Mouse (Mus musculus): Measurements from ENCODE around the gene Il27ra.

Il27ra gene

DNA sequence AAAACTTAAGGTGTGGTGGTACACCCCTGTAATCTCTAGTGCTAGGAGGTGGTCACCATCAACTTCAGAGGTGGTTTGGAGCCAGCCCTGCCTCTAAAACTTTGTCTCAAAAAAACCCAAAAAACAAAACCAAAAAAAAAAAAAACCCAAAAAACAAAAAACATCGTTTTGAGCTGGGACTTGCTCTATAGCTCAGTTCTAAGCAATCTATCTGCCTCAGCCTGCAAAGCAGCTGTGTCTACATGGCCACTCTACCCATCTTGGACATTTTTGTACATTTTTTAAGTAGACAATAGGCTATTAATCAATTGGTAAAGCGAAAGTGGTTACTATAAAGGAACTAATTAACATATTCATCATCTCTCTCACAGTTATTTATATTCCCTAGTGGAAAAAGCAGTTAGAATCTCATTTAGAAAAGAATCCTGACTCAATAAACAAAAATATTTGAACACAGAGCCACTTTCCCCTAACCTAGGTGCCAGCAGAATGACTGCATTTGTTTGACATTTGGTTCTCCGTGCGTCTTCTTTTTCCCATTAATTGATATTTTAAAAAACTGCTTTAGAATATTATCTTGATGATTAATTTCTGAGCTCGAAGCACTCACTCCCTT lies 23.2 kb upstream of the Il27ra start:
- no peak for DNase-seq (ENCODE audit: low spot score)

DNA sequence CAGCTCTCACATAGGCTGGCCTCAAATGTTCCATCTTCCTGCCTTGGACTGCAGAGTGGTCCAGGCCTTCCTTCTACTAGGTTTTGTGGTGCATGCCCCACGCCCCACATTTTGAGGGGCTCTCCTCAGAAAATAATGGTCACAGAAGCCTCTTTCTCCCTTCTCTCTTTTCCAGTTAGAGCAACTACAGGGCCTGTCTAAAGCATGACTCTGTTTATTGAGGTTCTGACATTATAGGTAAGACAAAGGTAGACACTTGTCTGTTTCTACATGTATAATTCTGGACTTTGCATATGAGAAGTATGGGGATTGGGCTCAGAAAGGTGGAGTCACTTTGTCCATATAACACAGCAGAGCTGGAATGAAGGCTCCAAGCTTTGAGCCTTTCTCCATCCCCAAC lies 22.6 kb upstream of the Il27ra start, which contains the start of gene Gm10643:
TSS of gene Gm10643 (minus strand) at position 101 of the 400 bp plus-strand sequence.
- no peak for DNase-seq (ENCODE audit: low spot score)

DNA sequence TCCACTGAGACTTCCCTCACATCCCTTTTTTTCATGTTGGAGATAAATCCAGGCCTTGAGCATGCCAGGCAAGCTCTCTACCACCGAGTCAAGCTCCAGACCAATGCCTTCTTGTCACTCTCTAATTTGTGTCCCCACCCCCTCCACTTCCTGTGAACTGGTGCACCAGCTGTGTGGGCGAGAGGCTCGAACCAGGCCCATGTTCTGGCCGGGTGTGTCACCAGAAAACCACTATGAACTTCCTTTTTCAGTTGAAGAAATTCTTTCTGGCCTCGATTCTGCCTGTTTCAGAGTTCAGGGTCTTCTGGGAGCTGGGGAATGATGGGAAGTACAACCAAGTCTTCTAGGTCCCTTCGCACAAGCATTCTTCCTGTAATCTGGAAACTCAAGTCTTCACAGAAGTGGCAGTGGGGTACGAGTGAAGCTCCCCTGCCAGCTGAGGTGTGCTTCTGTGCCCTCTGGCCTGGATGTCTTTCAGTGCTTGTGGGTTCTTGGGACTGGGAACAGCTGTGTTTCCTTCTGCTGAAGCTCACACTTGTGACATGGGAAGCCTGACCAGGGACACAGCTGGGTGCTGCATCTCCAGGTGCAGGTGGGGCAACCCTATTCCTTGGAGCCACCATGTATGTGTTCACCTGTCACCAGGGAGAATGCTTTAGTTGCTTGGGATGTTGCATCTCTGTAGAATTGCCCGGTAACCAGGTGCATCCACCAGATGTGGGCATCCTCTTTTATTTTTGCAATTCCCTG lies 21.6 kb upstream of the Il27ra start:
- no peak for DNase-seq (ENCODE audit: low spot score)

DNA sequence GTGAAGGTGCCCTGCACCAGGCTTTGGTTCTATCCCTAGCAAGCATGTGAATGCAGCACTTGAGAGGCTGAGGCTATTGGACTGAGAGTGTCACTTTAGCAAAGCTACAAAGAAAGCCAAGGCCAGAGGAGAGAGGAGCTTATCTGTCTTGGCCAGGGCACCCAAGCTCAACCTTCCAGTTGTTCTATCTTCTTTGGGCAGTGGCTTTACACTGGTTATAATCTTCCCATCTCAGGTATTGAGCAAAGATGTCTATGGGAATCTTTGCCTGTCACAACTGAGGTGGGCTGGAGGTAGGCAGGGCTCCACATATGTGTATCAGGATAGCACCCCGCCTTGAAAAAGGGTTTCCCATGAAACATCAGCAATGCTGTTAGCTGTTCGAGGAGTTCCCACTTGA lies 17.9 kb upstream of the Il27ra start:
- DNase-seq (ENCODE audit: low spot score): no peak

DNA sequence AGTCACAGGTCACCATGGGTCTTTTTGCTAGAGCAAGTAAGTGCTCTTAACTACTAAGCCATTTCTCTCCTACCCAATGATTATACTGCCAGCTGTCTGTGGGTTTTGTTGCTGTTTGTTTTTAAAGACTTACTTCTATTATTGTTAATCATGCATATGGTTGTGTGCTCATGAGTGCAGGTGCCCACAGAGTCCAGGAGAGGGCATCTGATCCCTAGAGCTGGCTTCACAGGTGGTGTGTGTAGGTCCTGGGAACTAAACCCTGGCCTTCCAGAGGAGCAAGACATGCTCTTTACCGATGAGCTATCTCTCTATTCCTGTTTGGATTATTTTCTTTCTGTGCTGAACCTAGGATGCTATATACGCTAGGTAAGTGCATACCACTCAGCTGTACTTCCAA lies 16.8 kb upstream of the Il27ra start:
- no peak for DNase-seq (ENCODE audit: low spot score)

DNA sequence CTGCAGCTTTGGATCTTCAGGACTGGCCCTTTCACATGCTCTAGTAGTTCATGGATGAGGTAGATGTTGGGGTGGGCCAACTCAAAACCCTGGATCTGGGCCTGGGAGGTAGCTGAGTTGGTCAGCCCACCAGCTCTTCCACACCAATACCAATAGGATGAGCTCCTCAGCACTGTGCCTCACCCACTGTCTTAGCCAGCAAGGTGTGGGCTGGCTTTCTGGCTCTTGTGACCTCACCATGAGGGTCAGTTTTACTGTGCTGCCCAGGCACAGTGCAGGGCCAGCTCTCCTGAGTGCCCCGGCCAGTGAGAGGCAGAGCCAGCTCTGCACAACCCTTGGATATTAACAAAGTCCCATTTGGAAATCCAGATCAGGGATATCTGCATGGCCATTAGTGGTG lies 15.4 kb upstream of the Il27ra start:
- DNase-seq (ENCODE audit: low spot score): no peak

DNA sequence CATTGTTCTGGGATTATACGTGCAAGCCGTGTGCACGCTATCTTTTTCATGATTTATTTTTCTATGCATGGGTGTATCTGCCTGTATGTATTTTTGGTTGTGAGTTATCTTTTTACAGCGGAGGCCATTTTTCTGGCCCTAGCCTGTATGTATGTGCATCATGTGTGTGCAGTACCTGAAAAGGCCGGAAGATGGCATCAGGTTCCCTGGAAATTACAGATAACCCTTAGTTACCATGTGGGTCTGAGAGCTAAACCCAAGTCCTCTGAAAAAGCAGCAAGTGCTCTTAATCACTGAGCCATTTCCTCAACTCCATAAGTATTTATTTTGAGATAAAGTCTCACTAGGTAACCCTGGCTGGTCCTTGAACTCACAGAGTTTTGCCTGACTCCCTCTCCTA lies 10.8 kb upstream of the Il27ra start:
- DNase-seq (ENCODE audit: low spot score): no peak

DNA sequence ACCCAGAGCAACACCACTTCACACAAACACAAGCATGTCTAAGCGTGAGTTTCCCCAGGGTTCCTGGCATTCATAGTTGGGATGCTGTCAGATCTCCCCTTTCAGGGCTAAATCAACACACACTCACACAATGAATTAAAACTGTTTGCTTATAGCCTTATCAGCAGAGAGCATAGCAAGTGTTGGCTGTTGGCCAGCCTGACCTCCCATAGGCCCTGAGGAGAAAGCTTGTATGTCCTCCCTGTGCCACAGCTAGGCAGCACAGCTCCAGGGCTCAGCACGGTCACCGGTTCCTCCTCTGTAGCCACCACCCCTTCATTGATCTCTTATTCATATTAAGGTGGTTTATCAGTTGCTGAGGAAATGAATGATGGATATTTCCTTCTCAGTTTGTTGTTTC lies 10.4 kb upstream of the Il27ra start:
- DNase-seq (ENCODE audit: low spot score): no peak

DNA sequence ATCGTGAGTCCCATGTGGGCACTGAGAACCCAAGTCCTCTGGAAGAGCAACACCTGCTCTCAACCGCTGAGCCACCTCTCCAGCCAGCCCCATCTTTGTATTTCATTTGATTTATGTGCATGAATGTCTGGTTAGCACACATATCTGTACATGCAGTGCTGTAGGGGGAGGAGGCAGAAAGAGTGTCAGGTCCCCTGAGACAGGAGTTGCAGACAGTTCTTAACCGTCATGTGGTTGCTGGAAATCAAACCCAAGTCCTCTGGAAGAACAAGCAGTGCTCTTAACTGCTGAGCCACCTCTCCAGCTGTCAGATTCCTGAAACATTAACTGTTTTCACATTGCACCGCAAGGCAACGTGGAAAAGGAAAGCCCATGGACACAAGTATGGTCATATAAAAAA lies 5.8 kb upstream of the Il27ra start:
- DNase-seq (ENCODE audit: low spot score): no peak

DNA sequence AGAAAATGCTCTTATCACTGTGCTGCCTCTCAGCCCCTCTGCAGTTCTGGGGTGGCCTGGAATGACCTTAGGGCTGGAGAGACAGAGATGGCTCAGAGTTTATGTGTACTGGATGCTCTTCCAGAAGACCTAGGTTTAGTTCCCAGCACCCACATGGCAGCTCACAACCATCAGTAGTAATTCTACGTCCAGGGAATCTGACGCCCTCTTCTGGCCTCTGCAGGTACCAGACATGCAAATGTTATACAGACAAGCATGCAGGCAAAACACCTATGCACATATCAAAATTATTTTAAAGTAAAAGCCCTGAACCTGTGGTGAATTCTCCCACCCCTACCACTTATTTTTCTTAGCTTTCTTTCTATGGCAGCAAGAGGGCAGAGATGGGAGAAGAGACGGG lies 4.1 kb upstream of the Il27ra start:
- DNase-seq (ENCODE audit: low spot score): no peak

DNA sequence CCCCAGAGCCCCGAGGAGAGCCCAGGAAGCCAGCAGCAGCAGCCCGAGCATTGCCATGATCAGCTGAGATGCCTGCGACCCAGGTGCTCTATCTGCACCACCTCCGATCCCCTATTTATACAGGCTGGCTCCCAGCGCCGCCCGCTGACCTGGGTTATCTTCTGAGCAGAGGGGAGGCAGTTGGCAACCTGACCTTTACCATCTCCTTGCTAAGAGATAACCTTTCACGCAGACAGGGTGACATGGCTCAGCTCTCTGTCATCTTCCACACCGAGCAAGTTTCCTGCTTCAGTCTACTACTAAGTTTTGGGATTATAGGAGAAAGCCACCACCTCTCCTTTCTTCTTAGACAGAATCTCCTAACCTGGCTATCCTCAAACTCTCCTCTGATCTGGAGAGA lies 2.5 kb upstream of the Il27ra start, which contains the start of gene Rln3:
TSS of gene Rln3 (minus strand) at position 101 of the 400 bp plus-strand sequence.
- DNase-seq (ENCODE audit: low spot score): no peak

DNA sequence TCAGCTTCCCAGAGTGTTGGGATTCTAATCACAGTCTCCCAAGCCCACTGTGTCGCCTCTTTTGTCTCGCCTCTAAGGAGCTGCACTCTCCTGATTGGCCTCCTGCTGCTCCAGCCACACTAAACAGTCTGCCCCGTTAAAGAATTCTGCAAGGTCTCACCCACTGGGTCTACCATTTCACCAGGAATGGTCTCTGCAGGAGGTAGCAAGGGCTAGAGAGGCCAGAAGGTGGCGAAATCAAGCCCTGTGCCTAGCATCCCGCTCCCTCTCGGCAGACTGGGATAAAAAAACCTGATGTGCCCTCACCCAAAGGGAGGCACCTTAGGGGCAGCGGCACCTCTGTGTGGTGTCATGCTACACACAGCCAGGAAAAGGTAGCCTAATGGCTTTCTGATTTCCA lies 1.7 kb upstream of the Il27ra start:
- DNase-seq (ENCODE audit: low spot score): no peak

DNA sequence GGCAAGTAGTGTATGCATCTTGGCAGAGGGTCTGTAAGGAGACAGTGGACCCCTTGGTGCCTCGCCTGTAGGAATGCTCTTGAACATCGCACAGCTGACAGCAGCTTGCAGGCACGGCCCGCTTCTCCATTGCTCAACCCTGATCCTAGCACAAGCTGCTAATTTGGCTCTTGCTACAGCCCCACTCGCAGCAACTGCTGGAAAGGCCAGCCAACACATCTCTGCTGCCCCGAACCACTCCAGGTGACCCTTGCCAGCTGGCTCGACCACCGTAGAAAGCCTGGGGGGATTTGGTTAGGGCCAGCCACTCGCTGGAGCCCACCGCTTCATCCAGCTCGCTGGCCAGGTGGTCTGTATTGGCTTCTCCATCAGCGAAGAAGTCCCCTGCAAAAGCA lies 556 bp upstream of the Il27ra start:
- no peak for DNase-seq (ENCODE audit: low spot score)

DNA sequence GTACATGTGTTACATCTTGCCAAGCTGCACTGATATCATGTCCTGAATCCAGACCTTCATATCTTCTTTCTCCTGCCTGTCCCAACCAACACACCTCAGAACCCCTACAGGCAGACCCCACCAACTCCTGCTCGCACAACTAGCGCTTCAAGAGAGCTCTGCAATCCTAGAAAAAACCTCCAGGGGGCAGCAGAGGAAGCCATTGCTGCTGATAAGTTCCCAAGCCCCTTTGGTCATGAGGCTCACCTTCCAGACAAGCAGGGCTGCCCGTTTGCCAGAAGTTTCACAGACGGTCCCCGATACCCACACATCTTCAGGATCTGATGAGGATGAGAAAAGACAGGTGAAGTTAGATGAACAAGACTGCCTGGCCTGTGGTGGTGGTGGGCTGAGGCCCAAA lies 3.3 kb downstream of the Il27ra start:
- DNase-seq (ENCODE audit: low spot score): peak; percentile 69

DNA sequence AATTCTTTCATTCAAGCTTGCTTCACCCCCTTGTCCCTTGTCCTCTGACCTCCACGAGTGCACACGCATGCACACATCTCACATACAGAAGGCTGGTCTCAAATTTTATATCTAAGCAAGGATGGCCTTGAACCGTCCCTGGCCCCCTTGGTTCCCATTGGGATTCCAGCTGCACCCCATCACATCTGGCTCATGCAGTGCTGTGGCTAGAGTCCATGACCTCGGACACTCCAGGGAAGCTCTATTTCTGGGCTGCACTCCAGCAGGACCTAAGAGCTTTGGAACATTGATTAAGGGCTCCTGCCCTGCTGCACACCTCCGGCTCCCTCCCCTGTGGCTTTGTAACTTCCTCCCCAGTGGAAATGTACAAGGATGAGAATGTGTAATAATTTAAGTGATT lies 4.4 kb downstream of the Il27ra start:
- no peak for DNase-seq (ENCODE audit: low spot score)

DNA sequence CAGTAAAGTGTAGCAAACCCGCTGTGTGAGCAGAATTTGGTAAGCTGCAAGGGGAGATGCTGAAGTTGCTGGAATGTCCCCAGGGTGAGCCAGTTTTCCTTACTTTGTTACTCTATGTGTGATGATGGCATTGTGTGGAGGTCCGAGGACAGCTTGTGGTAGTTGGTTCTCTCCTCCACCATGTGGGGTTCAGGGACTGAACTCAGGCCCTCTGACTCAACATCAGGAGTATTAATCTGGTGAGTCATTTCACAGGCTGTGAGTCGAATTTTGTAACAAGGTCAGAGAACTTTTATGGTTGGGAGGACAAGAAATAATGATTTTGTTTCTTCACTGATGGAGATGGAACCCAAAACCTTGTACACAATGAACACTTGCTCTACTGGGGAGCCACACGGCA lies 9.6 kb downstream of the Il27ra start:
- DNase-seq (ENCODE audit: low spot score): no peak

DNA sequence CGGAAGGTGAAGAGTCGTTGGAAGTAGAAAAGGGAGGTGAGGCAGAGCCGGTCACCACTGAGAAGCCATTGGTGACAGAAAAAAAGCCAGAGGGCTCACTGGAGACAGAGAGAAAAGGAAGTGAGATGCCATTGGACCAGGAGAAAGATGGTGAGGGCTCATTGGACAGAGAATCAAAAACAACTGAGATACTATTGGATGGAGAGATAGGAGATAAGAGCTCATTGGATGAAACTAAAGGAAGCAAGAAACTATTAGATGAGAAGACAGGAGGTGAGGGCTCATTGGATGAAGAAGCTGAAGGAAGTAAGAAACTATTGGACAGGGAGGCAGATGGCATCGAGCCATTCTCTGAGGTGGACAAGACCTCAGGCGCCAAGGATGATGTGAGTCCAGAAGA lies 13.1 kb downstream of the Il27ra start:
- no peak for DNase-seq (ENCODE audit: low spot score)

DNA sequence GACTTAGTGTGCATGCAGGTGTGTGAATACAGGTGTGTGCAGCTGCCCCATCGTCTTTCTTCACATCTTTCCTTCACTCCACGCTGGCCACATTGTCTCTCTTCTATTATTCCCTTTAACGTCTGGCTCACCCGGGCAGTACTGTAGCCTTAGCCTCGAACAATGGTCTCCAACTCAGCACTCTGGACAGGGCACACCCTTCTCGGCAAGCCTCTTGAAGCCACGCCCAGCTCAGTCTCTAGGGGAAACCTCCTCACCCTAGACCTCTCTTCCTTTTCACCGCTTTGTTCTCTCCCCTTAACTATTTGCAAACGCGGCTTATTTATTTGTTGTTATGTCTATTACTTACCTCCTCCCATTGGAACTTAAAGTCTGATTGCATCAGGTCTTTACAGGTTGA lies 14.9 kb downstream of the Il27ra start:
- DNase-seq (ENCODE audit: low spot score): no peak

DNA sequence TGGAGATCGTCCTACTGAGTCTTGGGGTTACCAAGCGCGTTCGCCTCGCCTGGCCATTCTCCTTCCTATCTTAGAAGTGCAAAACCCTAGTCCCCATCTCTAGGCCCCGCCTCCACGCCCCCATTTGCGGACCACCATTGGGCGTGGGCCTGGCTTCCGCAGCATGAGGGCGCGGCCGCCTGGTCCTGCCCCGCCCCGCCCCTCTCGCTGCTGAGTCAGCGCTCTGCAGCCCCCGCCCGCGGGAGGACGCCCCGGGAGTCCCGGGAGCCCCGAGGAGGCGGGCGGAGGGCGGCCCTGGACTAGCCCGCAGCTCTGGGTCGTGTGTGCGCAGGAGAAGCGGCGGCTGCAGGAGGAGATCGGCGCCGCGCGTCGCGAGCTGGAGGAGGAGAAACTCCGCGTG lies 16.5 kb downstream of the Il27ra start:
- no peak for DNase-seq (ENCODE audit: low spot score)

DNA sequence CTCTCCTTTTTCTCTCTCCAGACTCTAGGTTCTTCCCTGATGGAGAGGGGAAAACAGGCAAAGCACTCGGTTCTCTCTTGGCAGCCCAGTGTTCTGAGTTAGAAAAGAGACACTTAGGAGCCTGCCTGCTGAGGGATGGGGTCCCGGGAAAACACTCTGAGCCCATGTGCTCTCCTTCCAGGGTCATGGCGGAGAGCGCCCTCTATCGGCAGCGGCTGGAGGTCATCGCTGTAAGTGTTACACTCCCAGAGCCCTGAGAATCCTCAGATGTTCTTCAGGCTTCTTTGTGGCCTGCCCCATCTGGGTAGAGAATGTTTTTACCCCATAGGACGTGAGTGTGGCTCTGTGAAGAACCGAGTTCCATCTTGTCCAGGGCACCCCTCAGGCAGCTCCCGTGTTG lies 18.2 kb downstream of the Il27ra start:
- peak; percentile 75 for DNase-seq (ENCODE audit: low spot score)

DNA sequence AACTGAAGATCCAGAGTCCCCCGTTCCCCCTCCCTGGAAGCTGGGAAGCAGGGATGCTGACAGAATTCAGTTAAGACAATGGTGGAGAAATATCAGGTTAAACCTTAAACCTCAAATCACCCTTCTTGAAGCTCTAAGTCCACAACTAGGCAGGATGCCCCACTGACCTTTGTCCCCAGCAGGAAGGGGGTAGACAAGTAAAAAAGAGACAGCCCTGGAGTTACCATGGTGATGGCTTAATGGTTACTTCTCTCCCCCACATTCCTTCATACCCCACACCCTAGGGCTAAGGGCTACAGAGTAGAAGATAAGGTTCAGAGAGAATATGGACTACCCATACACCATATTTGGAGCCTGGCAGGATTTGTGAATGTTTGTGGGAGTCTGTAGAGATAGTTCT lies 18.8 kb downstream of the Il27ra start:
- DNase-seq (ENCODE audit: low spot score): peak; percentile 88

DNA sequence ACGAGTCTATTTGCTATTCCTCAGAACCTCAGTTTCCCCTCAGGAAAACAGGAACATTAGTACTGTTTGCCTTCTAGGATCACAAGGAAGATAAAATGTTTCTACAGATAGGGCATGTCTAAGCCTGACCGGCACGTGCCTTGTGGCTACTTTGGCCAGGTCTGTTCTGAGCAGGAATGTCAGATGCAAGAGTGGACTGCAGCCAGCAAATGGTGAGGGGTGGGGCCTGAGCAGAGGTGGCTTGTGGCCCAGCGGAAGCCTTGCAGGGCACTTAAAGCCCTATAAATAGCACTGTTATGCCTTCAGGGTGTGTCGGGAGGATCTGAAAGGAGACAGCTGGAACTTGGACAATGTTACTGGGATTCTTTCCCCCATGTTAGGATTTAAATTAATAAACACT lies 19.3 kb downstream of the Il27ra start:
- DNase-seq (ENCODE audit: low spot score): peak; percentile 87

DNA sequence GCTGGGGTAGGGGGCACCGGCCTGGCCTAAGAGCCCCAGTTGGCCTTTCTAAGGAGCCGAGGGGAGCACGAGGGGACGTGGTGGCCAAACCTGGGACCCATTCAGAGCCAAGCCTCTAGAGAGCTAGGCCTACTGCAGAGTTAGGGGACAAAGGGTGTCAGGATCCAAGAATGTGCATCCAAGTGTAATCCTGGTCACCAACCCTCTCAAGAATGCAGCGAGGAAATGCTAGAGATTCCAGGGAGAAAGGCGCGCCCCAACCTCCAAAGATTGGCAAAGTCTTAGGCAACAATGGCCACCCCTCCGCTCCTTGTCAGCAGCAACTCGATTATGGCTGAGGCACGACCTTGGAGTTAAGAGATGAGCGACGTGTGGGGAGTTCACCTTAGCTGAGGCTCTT lies 20.8 kb downstream of the Il27ra start:
- no peak for DNase-seq (ENCODE audit: low spot score)

DNA sequence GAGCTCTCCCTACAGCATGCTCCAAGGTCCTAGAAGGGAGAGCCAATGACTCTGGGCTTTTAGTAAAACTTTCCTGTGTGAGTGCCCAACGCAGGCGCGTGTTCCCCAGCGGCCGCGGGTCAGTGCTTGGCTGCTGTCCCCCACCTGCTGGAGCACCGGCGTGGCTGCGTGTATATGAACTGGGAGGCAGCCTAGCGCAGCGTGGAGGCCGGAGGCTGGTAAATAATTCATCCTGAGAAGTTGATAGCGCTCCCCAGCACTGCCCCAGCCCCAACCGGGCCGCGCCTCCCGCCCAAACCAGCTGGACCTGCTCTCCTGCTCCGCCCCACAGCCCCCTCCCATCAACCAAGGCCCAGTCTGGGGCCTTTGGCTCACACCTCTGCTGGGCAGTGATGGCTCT lies 21.3 kb downstream of the Il27ra start, which contains the start of gene Palm3:
TSS of gene Palm3 (plus strand) at position 376 of the 400 bp plus-strand sequence.
- peak; percentile 90 for DNase-seq (ENCODE audit: low spot score)

Measured in yolk sac, embryonic 10.5 days (tissue).